Mouse (Mus musculus) kidney, postnatal 0 days (tissue): ENCODE results near the gene Tnr. TPM values are rescaled to one million over a fixed set of nuclear protein-coding genes. Genes with fewer than 3 reads are reported as not detected.

Source experiments
- ATAC-seq: fragments of 200-750 bp; cut with Nextera tagmentation; replicated peaks from 2 replicates; pipeline ENCODE4 v1.8.0; 2017; ENCODE audit warnings: low read depth, moderate number of reproducible peaks, moderate TSS enrichment, moderate library complexity; ENCODE audit not compliant: low FRiP score
- DNase-seq: peaks from one replicate; pipeline ENCODE4 v3.0.0-alpha.2; 2016; ENCODE audit warnings: low spot score
- H3K27ac ChIP-seq: fragments of 300-500 bp; sonication (generic); 2 replicates; pipeline ENCODE4 v1.5.1; 2014; ENCODE audit warnings: mild to moderate bottlenecking
- H3K27me3 ChIP-seq: fragments of 300-500 bp; sonication (generic); 2 replicates; pipeline ENCODE4 v1.6.1; 2014; ENCODE audit warnings: low read length, mixed read lengths; ENCODE audit not compliant: insufficient read depth
- H3K36me3 ChIP-seq: fragments of 300-500 bp; sonication (generic); 2 replicates; pipeline ENCODE4 v1.6.1; 2014; ENCODE audit warnings: low read length, mixed read lengths; ENCODE audit not compliant: insufficient read depth
- H3K4me1 ChIP-seq: fragments of 300-500 bp; sonication (generic); replicated peaks from 2 replicates; pipeline ENCODE4 v1.6.1; 2014; ENCODE audit warnings: antibody characterized with exemption, low read length, mixed read lengths; ENCODE audit not compliant: insufficient read depth
- H3K4me2 ChIP-seq: fragments of 300-500 bp; sonication (generic); 2 replicates; pipeline ENCODE4 v1.6.1; 2014; ENCODE audit warnings: mild to moderate bottlenecking, low read length, moderate library complexity, mixed read lengths
- H3K4me3 ChIP-seq: fragments of 300-500 bp; sonication (generic); replicated peaks from 2 replicates; pipeline ENCODE4 v1.5.1; 2014; ENCODE audit warnings: low read depth, low read length
- H3K9ac ChIP-seq: fragments of 300-500 bp; sonication (generic); 2 replicates; pipeline ENCODE4 v1.6.1; 2014; ENCODE audit warnings: low read depth, low read length
- H3K9me3 ChIP-seq: fragments of 300-500 bp; sonication (generic); replicated peaks from 2 replicates; pipeline ENCODE4 v1.6.1; 2016; ENCODE audit warnings: low read length, inconsistent platforms, mixed read lengths
- CTCF ChIP-seq: IDR thresholded peaks from 2 replicates; pipeline ENCODE4 v1.5.1; 2016; ENCODE audit warnings: antibody characterized with exemption, low read depth, mild to moderate bottlenecking, moderate library complexity
- WGBS: fragments of 180-500 bp; shearing (Covaris S2); extraction: QIAGEN DNeasy Blood & Tissue Kit; methylation state at CpG from one replicate; pipeline ENCODE4 v1.1.7; 2014; 5-methylcytosine and 5-hydroxymethylcytosine counted together
- polyA plus RNA-seq: library from polyadenylated mRNA; unstranded; fragments of >200 nt; fragmentation: Nextera tagmentation; extraction: Ambion mirVana; gene quantifications from 2 replicates; pipeline ENCODE4 v1.2.1, GENCODE M21; 2015

Gene Tnr
- polyA plus RNA-seq, 1 experiment from 2014 or later = not detected

DNA sequence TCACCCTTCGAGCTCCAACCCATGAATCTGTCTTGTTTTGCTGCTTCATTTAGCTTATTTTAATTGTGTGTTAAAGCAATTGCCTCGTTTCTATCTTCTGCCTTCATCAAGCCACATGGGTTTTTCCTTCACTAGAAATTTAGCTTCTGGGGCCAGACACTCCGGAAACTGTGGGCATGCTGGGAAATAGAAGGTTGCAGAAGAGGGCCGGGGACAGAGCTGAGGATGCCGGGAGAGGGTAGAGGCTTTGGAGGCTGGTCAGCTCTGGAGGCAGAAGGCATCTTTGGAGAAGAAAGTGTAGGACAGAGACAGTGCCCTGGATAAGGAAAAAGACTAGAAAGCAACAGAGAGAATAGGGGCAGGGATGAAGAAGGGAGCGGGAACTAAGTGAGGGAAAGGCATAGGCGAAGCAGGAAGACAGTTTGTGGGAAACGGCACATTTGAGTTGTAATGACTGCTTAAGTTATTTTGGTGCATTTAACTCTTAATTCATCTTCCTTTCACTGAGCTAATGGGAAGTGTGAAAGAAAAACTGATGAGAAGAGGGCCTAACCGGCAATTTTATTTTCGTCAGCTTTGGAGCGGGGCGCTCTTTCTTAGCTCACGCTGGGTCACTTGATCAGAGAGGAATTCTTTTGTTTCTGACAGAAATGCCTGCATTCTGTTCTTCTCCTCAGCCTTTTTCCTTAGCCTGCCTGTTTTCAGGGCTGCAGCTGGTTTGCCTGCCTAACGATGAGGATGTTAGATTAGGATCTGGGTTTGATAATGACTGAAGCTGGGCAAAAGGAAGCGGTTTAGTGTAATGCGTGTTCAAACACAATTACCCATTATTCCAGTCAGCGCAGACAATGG, 28.2 kb downstream of the Tnr start:
- Histone ChIP-seq H3K36me3 (no peaks in the 10 kb centered on the region), H3K9ac (no peak overlapping the region), H3K27ac (no peak overlapping the region), H3K27me3 (no peaks in the 10 kb centered on the region), H3K4me1 (no peaks in the 10 kb centered on the region; the same call in 1 of the 2 replicates), H3K4me2 (no peak overlapping the region), H3K4me3 (no peak overlapping the region), H3K9me3 (no peaks in the 10 kb centered on the region)
- no peak for DNase-seq
- no peak for ATAC-seq
- no peak for TF ChIP-seq CTCF
- 50% methylated on average over 17 of the region's 17 CpGs for WGBS

- Histone ChIP-seq H3K4me2 (no peak overlapping the region), H3K9ac (no peak overlapping the region), H3K27me3 (no peaks in the 10 kb centered on the region), H3K27ac (no peak overlapping the region), H3K36me3 (no peaks in the 10 kb centered on the region), H3K9me3 (no peaks in the 10 kb centered on the region), H3K4me1 (no peaks in the 10 kb centered on the region), H3K4me3 (no peak overlapping the region)
- WGBS = 70% methylated on average over 3 of the region's 3 CpGs
- ATAC-seq (no peak), DNase-seq (no peak)
- no peak for TF ChIP-seq CTCF
Measured at GRCm38 (mm10) chr1:159561616-159562015, 38.0 kb downstream of the Tnr start.

GRCm38 (mm10) chr1:159565129-159565528, 41.6 kb downstream of the Tnr start:
- Histone ChIP-seq H3K9ac (no peak overlapping the region), H3K4me1 (no peaks in the 10 kb centered on the region), H3K9me3 (no peaks in the 10 kb centered on the region), H3K4me2 (no peak overlapping the region), H3K36me3 (no peaks in the 10 kb centered on the region), H3K27ac (no peak overlapping the region), H3K27me3 (no peaks in the 10 kb centered on the region), H3K4me3 (no peak overlapping the region)
- WGBS = 93% methylated on average over 1 of the region's 1 CpGs
- ATAC-seq (no peak), DNase-seq (no peak)
- no peak for TF ChIP-seq CTCF

DNA sequence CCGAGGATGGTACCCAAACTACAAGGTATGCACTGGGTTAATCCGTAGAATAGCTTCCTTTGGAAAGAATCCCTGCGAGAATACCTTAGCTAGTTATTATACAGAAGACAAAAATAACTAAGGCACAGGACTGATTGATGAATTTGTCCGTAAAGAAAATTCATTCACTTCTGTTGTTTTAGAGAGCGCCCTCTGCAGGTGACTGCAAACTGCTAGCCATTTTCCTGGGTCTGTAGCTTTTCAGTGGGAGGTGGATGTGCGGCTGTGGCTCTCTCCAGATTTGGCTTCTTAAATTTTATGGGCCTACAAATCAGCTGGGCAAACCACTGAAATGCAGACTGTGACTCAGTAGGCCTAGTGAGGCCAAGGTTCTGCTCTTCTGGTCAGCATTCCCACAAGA, 42.5 kb downstream of the Tnr start:
- H3K4me1 ChIP-seq = no peaks in the 10 kb centered on the region
- no peak overlapping the region for H3K27ac ChIP-seq
- no peak overlapping the region for H3K4me2 ChIP-seq
- ATAC-seq (no peak), DNase-seq (no peak)
- no peaks in the 10 kb centered on the region for H3K36me3 ChIP-seq
- no peaks in the 10 kb centered on the region for H3K9me3 ChIP-seq
- no peak overlapping the region for H3K9ac ChIP-seq
- WGBS = 81% methylated on average over 6 of the region's 6 CpGs
- H3K27me3 ChIP-seq = no peaks in the 10 kb centered on the region
- no peak overlapping the region for H3K4me3 ChIP-seq
- TF ChIP-seq CTCF = peak; percentile 17; the same call in 1 of the 2 replicates

- Histone ChIP-seq H3K27me3 (no peaks in the 10 kb centered on the region), H3K9ac (no peak overlapping the region), H3K27ac (no peak overlapping the region), H3K4me1 (no peaks in the 10 kb centered on the region), H3K4me2 (no peak overlapping the region), H3K36me3 (no peaks in the 10 kb centered on the region), H3K4me3 (no peak overlapping the region), H3K9me3 (no peaks in the 10 kb centered on the region)
- 69% methylated on average over 7 of the region's 7 CpGs for WGBS
- DNase-seq = no peak
- no peak for TF ChIP-seq CTCF
- ATAC-seq = no peak
Measured at GRCm38 (mm10) chr1:159567171-159567570, 43.6 kb downstream of the Tnr start.

- WGBS = 42% methylated on average over 8 of the region's 8 CpGs
- Histone ChIP-seq H3K27me3 (no peaks in the 10 kb centered on the region), H3K4me2 (no peak overlapping the region), H3K9ac (no peak overlapping the region), H3K4me1 (no peaks in the 10 kb centered on the region), H3K27ac (no peak overlapping the region), H3K4me3 (no peak overlapping the region), H3K9me3 (no peaks in the 10 kb centered on the region), H3K36me3 (no peaks in the 10 kb centered on the region)
- DNase-seq (no peak), ATAC-seq (no peak)
- no peak for TF ChIP-seq CTCF
Measured at GRCm38 (mm10) chr1:159570270-159570669, 46.7 kb downstream of the Tnr start.
